Comparison of ENCODE assay signal across 24 mouse cellular contexts in genomic region chr5:95946344-95946743, GRCm38 (mm10). TPM values are rescaled to one million over a fixed set of nuclear protein-coding genes. Genes with fewer than 3 reads are reported as not detected.
"Had no signal": no experiment of that assay in that cellular context is flagged by ENCODE, and none has a peak within 500 bp of the region (broad histone marks: within the 10 kb centered on the region; RNA-seq: fewer than 3 reads in every experiment).

No protein-coding gene starts in this region.

- H3K4me3 ChIP-seq: limb, embryonic 15.5 days; liver, embryonic 13.5 days; lung, embryonic 15.5 days; megakaryocyte, embryonic 14.5 days; midbrain, embryonic 15.5 days; neural tube, embryonic 13.5 days; stomach, embryonic 15.5 days had no signal

- H3K4me1 ChIP-seq: limb, embryonic 15.5 days; liver, embryonic 13.5 days; megakaryocyte, embryonic 14.5 days; midbrain, embryonic 15.5 days; neural tube, embryonic 13.5 days; stomach, embryonic 15.5 days had no signal

- H3K9me3 ChIP-seq: limb, embryonic 15.5 days; liver, embryonic 13.5 days; lung, embryonic 15.5 days; megakaryocyte, embryonic 14.5 days; midbrain, embryonic 15.5 days; neural tube, embryonic 13.5 days; stomach, embryonic 15.5 days had no signal

- H3K36me3 ChIP-seq: limb, embryonic 15.5 days; liver, embryonic 13.5 days; lung, embryonic 15.5 days; midbrain, embryonic 15.5 days; neural tube, embryonic 13.5 days; stomach, embryonic 15.5 days had no signal

- H3K9ac ChIP-seq: limb, embryonic 15.5 days; liver, embryonic 13.5 days; liver, postnatal 0 days; lung, embryonic 15.5 days; midbrain, embryonic 15.5 days; neural tube, embryonic 13.5 days; stomach, embryonic 15.5 days had no signal

- H3K4me2 ChIP-seq: limb, embryonic 15.5 days; liver, embryonic 13.5 days; lung, embryonic 15.5 days; midbrain, embryonic 11.5 days; midbrain, embryonic 15.5 days; neural tube, embryonic 13.5 days; stomach, embryonic 15.5 days had no signal

- H3K27ac ChIP-seq: kidney, postnatal 0 days; limb, embryonic 15.5 days; liver, embryonic 13.5 days; lung, embryonic 15.5 days; macrophage; midbrain, embryonic 15.5 days; neural tube, embryonic 13.5 days; stomach, embryonic 15.5 days had no signal

- DNase-seq: kidney, postnatal 36 days; layer of hippocampus, adult 9-11 months; layer of hippocampus, postnatal 36 days; liver, embryonic 13.5 days; liver, postnatal 0 days; lung, postnatal 14 days; retina, postnatal 1 day; right cerebral cortex, postnatal 14 days; thymus, adult 2 months; thymus, postnatal 36 days had no signal

- ATAC-seq: liver, postnatal 0 days; midbrain, embryonic 15.5 days had no signal

- H3K27me3 ChIP-seq: limb, embryonic 15.5 days; liver, embryonic 13.5 days; lung, embryonic 15.5 days; midbrain, embryonic 15.5 days; neural tube, embryonic 13.5 days; stomach, embryonic 15.5 days had no signal

RNA-seq across cellular contexts. Expression of gene Cxcl13, which starts 10.4 kb away (rescaled TPM):
- total RNA-seq: layer of hippocampus, adult 18-20 months; layer of hippocampus, postnatal 36 days; left cerebral cortex, postnatal 25 days; monocyte, adult 5-6 weeks had no signal
- polyA plus RNA-seq: limb, embryonic 11.5 days; macrophage; midbrain, embryonic 11.5 days; midbrain, embryonic 15.5 days; testis, adult 2 months had no signal
